Mouse (Mus musculus) lung, postnatal 14 days (tissue): ENCODE data around the gene Cacna1i.
A peak's percentile ranks its signal among the peaks of the same experiment; 100 is the strongest.

Experiments
- DNase-seq: peaks from one replicate; pipeline ENCODE4 v3.0.0; 2021

Cacna1i gene

GRCm38 (mm10) chr15:80413988-80414721 is 127.1 kb downstream of the Cacna1i start:
- DNase-seq, result peak; percentile 46

DNA sequence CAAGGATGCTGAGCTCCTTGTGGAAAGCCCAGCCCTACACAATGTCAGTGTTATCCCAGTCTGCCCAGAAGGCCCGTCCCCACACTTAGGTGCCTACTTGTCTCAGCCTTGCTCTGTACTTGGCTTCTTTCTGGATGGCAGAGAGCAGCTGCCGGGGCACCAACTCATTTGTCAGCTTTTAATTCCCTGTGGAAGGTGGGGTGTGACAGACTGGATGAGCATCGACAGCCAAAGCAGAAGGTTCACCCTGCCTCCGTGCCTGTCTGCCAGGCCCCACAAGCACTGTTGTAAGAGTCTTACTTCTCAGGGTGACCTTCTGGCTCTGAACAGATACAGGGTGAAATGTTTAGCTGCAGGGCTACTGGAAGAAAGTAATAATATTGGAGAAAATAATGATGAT is 128.1 kb downstream of the Cacna1i start:
- DNase-seq, result no peak

- no peak for DNase-seq
These were observed 130.0 kb downstream of the Cacna1i start for GRCm38 (mm10) chr15:80417066-80417465.

DNA sequence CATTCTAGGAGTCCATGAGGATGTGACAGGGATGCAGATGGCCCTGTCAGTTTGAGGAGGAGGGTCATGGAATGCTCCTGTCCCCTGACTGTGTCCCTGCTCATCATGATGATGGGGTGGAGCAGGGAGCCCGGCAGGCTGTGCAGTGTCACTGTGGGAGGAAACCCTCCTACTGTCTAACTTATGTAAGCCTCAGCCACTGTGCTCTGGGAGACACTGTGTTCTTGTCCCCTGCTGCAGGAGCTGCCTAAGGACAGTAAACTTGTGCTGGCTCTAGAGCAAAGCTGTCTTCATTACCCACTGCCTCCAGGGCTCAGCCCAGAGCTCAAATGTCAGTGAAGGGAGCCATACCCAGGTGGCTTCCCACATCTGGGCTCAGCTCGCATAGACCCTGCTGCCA is 131.1 kb downstream of the Cacna1i start:
- DNase-seq, result no peak

DNA sequence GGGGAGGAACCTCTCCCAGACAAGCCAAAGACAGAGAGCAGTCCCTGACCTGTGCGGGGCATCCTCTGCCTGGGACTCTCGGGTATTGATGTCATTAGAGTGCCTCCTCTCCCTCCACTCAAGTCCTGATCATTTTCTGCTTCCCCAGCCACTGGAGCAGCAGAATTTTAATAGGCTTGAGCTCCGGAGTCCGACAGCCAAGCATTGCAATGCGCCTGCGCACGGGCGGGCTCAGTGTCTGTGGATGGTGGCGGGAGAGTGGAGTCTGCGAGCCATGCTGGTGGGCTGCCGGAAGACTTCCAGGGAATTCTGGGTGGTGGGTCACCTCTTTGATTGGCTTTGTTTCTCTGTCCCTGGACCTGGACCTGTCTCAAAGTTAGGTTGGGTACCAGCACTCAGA is 143.3 kb downstream of the Cacna1i start:
- no peak for DNase-seq

DNA sequence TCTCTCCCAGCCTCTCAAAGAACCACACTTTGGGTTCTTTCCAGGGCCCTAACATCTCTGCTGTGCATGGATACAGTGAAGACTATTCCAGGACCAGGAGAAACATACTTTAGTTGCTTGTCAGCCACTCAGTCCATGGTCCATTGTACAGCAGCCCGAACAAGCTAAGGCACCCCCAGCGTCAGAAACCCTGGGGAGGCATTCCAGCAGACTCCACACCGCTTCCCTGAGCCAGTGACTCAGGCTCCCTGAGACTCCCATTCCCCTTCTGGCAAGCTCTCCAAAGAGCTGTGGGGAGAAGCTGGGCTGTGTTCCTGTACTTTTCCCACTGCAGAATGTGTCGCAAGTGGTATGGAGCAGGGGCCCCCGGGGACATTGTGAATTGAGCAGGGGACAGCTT is 149.9 kb downstream of the Cacna1i start:
- no peak for DNase-seq

DNA sequence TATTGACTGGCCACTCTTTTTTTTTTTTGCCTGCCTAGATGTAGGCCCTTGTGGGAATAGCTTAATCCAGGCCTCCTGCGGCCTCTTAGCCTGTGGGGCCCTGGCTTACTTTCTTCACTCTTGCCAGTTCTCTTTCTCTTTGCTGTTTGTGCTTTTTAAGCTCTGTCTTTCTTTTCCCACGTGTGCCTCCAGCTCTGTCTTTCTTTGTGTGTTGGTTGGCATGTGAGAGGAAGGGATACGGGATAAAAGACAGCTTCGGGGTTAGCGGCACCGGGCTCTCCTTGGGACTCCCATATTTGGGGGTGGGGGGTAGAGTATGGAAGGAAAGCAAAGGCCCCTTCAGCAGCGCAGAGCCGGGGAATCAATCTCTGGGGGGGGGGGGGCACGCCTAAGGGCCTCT is 151.0 kb downstream of the Cacna1i start:
- DNase-seq, result no peak

GRCm38 (mm10) chr15:80438423-80438822 is 151.4 kb downstream of the Cacna1i start:
- no peak for DNase-seq

GRCm38 (mm10) chr15:80440195-80440594 is 153.2 kb downstream of the Cacna1i start:
- DNase-seq, result no peak

- peak; percentile 47 for DNase-seq
These were observed 159.1 kb downstream of the Cacna1i start for GRCm38 (mm10) chr15:80445956-80446687.
